Mouse (Mus musculus) 3134 (cell line): ENCODE measurements around the gene Olfr812.
"Not testable (repeated sequence)": the region's sequence is repeated elsewhere in the genome, so short reads cannot be mapped to it uniquely, and the experiment has no call there.

Experiments used
- DNase-seq: peaks from one replicate; pipeline ENCODE4 v3.0.0-alpha.2; 2011; ENCODE audit warnings: low spot score; ENCODE audit not compliant: insufficient read length; ENCODE audit errors: extremely low read depth

Gene Olfr812

GRCm38 (mm10) chr10:129845994-129846393, at the start of gene Olfr812:
TSS of gene Olfr812 (minus strand) at chr10:129846094.
- no peak for DNase-seq

- no peak for DNase-seq
Observed at GRCm38 (mm10) chr10:129885934-129886333, 40.0 kb upstream of the Olfr812 start.

DNA sequence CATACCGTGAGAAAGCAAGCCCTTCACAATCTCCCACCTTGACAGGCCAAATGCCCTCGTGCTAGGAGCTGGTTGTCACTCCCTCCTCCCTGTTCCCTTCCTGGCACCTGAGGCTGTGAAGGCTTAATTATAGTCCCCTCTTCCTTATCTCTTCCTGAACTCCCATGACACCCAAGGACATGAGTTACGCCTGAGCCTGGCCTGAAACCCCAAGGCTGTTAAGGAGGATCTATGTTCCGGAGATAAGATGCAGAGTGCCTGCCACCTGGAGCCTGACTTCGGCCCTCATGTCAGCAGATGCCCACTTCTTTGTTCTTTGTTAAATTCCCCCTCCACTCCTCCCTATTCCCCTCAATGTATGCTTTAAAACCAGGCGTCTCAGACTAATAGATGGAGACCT, 39.6 kb upstream of the Olfr812 start:
- not testable (repeated sequence) for DNase-seq

GRCm38 (mm10) chr10:129879751-129880150, 33.9 kb upstream of the Olfr812 start, which contains the start of gene Olfr814:
TSS of gene Olfr814 (minus strand) at chr10:129879851.
- not testable (repeated sequence) for DNase-seq

- DNase-seq, result no peak
Observed at GRCm38 (mm10) chr10:129855067-129855466, 9.2 kb upstream of the Olfr812 start, which contains the start of gene Olfr813. TSS of gene Olfr813 (plus strand) at chr10:129855367.

- DNase-seq, result no peak
Observed at GRCm38 (mm10) chr10:129847343-129847742, 1.4 kb upstream of the Olfr812 start.

DNA sequence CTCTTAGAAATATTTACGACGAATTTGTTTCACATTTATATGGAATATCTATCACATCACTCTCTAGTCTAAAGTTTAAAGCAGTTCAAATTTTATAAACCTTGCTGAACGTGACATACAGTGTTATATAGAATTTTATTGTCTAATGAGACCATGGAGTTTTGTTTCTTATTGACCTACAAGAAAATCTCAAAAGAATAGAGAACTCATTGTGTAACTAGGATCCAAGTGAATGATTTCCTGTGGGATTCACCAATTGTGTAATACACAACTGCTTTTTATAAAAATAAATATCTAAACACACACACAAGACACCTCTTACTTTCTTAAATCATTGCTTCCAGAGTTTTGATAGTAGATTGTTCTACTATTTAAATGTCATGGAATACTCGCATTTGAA, 41.6 kb downstream of the Olfr812 start, which contains the start of gene Olfr811:
Olfr811 (minus strand) TSS at position 101 of the 400 bp plus-strand sequence.
- DNase-seq, result no peak

GRCm38 (mm10) chr10:129794817-129795216, 51.1 kb downstream of the Olfr812 start, which contains the start of gene Olfr810:
TSS of gene Olfr810 (minus strand) at chr10:129794917.
- no peak for DNase-seq
